Mouse (Mus musculus) right cerebral cortex, postnatal 10 days (tissue): ENCODE results near the gene Pon1.

ENCODE experiments used
- DNase-seq, 2 experiments: peaks; one replicate each; pipeline ENCODE4 v3.0.0; 2021; ENCODE audit warnings: low spot score in 2 of 2

Pon1 gene

DNA sequence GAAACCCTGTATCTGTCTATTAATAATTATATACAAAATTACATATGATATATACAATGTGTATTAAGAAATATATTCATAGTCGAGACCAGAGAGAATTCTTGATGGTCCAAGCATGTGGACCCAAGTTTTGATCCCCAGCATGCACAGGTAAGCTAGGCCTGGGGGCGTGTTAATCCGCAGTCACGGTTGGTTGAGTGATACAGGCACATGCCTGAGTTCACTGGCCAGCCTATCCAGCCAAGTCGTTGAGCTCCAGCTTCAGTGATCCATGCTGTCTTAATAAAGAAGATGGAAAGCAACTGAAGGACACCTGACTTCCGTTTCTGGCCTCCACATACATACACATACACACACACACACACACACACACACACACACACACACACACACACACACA, 57.7 kb downstream of the Pon1 start:
- no peak for DNase-seq

DNA sequence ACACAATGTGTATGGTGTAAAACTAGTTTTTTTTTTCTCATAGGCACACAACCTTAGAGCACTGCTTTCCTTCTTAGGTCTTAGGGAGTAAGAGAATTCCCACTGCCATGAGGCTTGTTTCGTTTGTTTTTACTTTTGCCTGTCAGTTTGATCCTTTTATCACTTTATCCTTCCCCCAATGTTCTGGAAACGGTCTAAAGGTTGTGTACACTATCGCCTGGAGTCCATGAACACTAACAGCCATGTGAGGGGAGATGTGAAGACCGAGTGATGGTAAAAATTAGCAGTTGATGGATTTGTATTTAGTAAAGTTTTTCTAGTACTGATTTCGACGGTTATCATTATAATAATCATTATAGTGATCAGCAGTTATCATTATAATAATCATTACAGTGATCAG, 58.8 kb downstream of the Pon1 start:
- no peak for DNase-seq

- no peak for DNase-seq
Measured at GRCm38 (mm10) chr6:5129364-5130093, 64.2 kb downstream of the Pon1 start.

DNA sequence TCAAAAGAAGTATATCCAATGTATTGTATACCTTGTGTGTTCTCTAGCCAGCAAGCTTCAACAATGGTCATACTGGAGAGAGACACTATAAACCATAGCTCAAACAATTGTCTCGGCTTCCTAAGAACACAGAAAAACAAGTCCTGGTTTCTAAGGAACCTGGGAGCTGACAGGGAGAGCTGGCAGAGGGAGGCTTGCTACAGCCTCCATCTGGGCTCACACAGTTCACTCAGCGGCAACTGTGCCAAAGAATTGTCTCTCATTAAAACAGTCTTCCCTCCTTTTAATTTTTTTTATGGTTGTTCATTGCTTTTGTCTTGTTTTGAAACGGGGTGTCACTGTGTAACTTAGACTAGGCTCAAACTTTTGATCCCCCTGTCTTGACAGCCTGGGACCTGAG, 73.5 kb downstream of the Pon1 start:
- no peak for DNase-seq

- no peak for DNase-seq
Measured at GRCm38 (mm10) chr6:5119181-5119910, 74.4 kb downstream of the Pon1 start.
